Mouse (Mus musculus): ENCODE measurements around the gene Fat4.

- TF ChIP-seq POLR2A (IDR thresholded peaks at IDR 0.05; ENCODE audit: low read depth, low read length) (no peak), CTCF (IDR thresholded peaks at IDR 0.05; ENCODE audit: extremely low read depth, insufficient read depth, insufficient read length, insufficient replicate concordance) (no peak)
Measured at GRCm38 (mm10) chr3:38913488-38914105, 26.9 kb downstream of the Fat4 start.
